Mouse (Mus musculus) erythroblast, embryonic 14.5 days (primary cell): ENCODE measurements around the gene Ints11. TPM values are rescaled to one million over a fixed set of nuclear protein-coding genes. Genes with fewer than 3 reads are reported as not detected.
A peak's percentile ranks its signal among the peaks of the same experiment; 100 is the strongest.

Experiments
- H3K27me3 ChIP-seq: 2 replicates; pipeline ENCODE4 v1.6.1; 2012; ENCODE audit warnings: inconsistent platforms; ENCODE audit not compliant: control insufficient read depth
- H3K36me3 ChIP-seq: 2 replicates; pipeline ENCODE4 v1.6.1; 2012; ENCODE audit warnings: mild to moderate bottlenecking, inconsistent platforms; ENCODE audit not compliant: control insufficient read depth
- H3K4me1 ChIP-seq: 2 replicates; pipeline ENCODE4 v1.6.1; 2012; ENCODE audit warnings: inconsistent platforms; ENCODE audit not compliant: control insufficient read depth
- H3K4me3 ChIP-seq: replicated peaks from 2 replicates; pipeline ENCODE3; 2012; ENCODE audit warnings: moderate library complexity, mild to moderate bottlenecking, inconsistent platforms
- H3K9me3 ChIP-seq: 2 replicates; pipeline ENCODE4 v1.6.1; 2012; ENCODE audit warnings: low read length, inconsistent platforms, mixed read lengths; ENCODE audit not compliant: control insufficient read depth
- GATA1 ChIP-seq: IDR thresholded peaks from 2 replicates; pipeline ENCODE4 v1.6.1; 2012; ENCODE audit warnings: low read length, inconsistent platforms, mixed read lengths
- TAL1 ChIP-seq: IDR thresholded peaks from 3 replicates; pipeline ENCODE4 v1.6.1; 2012; ENCODE audit warnings: low read length, inconsistent platforms, mixed read lengths
- polyA plus RNA-seq: library from polyadenylated mRNA; stranded (reverse); fragments of >175 nt; gene quantifications from 2 replicates; pipeline ENCODE4 v1.2.3, GENCODE M21; 2012

Ints11 gene
- polyA plus RNA-seq, 1 experiment: 0.94 TPM

DNA sequence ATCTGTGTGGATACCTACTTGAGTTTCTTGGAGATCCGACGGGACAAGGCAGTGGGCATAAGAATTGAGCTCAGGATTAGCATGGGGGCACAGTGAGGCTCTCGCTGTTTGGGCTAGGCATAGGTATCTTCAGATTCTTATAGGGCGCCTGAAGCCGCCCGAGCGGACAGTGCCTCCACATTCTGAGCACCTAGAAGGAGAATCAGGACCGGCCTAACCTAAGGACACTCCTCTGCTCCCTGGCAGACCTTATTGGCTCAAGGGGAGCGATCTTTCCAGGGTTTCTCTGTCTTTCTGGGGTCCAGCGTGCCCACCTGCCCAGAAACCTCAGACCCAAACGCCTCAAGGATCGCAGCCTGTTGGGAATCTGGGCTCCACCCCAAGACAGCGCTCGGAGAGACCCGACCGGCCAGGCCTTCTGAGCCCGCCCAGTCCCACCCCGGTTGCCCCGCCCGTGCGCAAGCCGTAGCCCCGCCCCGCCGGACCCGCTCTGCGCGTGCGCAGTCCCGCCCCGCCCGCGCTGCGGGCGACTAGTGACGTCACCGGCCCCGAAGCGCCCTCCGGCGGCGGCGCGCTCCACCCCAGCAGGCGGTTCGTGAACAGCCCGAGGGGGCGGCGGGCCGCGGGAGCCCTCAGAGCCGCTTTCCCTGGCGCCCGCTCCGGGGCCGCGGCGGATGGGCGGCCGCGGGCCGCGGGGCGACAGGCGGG lies 22.3 kb upstream of the Ints11 start, which contains the start of gene Dvl1:
TSS of gene Dvl1 (plus strand) at position 532 of the 708 bp plus-strand sequence.
- no peak for TF ChIP-seq GATA1
- TF ChIP-seq TAL1: no peak
- Histone ChIP-seq H3K36me3 (peaks cover 24% of the 10 kb centered on the region), H3K4me3 (peak within 1 kb of the TSS; percentile 97), H3K9me3 (no peaks in the 10 kb centered on the region), H3K27me3 (peaks cover 23% of the 10 kb centered on the region), H3K4me1 (peaks cover 53% of the 10 kb centered on the region)

DNA sequence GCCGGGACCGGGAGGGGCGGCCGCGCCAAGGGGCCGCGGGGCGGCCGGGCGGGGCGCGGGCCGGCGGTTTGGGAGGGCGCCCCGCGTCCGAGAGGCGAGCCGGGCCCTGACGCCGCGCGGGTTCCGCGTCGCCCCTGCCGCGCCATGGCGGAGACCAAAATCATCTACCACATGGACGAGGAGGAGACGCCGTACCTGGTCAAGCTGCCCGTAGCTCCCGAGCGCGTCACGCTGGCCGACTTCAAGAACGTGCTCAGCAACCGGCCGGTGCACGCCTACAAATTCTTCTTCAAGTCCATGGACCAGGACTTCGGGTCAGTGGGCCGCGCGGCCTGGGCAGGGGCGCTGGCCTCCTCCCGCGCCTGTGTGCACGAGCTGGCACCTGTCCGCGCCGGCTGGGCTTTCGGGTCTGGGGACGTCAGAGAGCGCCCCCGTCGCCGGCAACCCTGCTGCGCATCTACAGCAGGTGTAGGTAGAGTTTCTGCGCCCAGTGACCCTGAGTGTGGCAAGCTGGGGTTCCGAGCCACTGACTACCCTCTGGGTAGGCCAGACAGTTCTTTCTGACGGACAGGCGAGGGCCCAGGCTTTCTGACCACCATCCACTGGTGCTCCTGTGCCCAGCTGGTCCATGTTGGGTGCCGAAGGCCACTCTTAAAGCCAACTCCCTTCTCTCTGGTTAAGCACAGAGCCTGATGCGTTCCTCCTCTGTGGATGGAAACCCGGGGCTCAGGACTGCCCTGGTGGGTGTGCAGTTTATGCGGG lies 21.6 kb upstream of the Ints11 start:
- Histone ChIP-seq H3K9me3 (no peaks in the 10 kb centered on the region), H3K4me1 (peaks cover 57% of the 10 kb centered on the region)
- no peak for TF ChIP-seq TAL1
- TF ChIP-seq GATA1: no peak

DNA sequence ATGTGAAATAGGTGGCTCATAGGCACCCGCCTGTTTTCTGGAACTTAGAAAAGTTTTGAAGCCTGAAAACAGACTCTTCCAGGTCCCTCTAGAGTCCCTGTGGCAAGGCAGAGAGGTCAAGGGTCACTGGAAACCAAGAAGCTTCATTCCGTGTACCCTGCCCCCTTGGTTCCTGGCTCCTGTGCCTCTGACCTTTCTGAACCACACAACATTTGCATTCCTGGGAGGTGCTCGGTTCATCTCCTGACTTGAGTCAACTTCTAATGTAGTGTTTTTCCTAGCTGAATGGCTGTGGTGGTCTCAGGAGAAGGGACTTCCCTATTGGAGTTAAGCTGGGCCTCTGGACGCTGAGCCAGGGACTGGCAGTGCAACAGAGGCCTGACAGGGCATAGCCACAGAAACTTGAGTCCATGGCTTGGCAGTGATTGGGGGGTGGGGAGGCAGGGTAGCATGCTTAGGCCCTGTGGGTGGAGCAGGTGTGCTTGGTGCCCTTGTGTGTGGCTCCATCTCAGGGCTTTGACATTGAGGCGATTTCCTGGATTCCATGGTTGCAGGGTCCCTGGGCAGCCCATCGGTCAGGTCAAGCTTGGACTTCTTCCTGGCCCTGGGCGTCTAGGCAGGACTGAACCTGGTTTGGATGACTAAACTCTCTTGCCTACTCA lies 20.8 kb upstream of the Ints11 start:
- Histone ChIP-seq H3K4me3 (peak overlapping the region; percentile 97), H3K27me3 (peaks cover 7% of the 10 kb centered on the region), H3K4me1 (peaks cover 58% of the 10 kb centered on the region), H3K36me3 (peaks cover 36% of the 10 kb centered on the region), H3K9me3 (no peaks in the 10 kb centered on the region)
- no peak for TF ChIP-seq GATA1
- no peak for TF ChIP-seq TAL1

More for the DNA sequence above, 21.6 kb upstream of the Ints11 start:
- Histone ChIP-seq H3K36me3 (peaks cover 30% of the 10 kb centered on the region), H3K4me3 (peak overlapping the region; percentile 97), H3K27me3 (peaks cover 15% of the 10 kb centered on the region)

DNA sequence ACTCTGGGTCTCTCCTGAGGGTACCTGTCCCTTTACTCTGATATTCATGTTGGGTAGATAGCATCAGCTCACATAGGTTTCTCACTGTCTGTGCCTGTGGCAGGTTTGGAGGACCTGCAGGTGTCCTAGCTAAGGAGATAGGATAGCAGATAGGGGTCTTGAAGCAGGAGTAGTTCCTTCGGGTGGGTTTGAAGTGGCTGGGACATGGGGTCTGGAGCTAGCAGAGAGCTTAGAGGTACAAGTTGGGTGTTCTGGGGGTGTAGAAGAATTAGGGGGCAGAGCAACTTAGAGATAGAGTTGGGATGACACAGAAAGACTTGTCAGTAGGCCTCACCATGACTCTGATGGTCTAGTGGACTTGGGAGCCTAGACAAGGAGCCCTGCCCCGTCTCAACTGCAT lies 20.0 kb upstream of the Ints11 start:
- H3K27me3 ChIP-seq: peaks cover 4% of the 10 kb centered on the region
- H3K4me1 ChIP-seq: peaks cover 59% of the 10 kb centered on the region
- TF ChIP-seq GATA1 (no peak), TAL1 (no peak)
- H3K9me3 ChIP-seq: no peaks in the 10 kb centered on the region
- H3K36me3 ChIP-seq: peaks cover 44% of the 10 kb centered on the region
- H3K4me3 ChIP-seq: peak overlapping the region; percentile 97

- Histone ChIP-seq H3K9me3 (no peaks in the 10 kb centered on the region), H3K36me3 (peaks cover 50% of the 10 kb centered on the region), H3K4me1 (peaks cover 64% of the 10 kb centered on the region), H3K27me3 (peaks cover 4% of the 10 kb centered on the region), H3K4me3 (peak overlapping the region; percentile 97)
- no peak for TF ChIP-seq GATA1
- no peak for TF ChIP-seq TAL1
Observed at GRCm38 (mm10) chr4:155849792-155850451, 19.4 kb upstream of the Ints11 start.

- H3K27me3 ChIP-seq: no peaks in the 10 kb centered on the region
- no peak for TF ChIP-seq TAL1
- TF ChIP-seq GATA1: no peak
- H3K4me1 ChIP-seq: peaks cover 77% of the 10 kb centered on the region
- no peak overlapping the region for H3K4me3 ChIP-seq
- H3K9me3 ChIP-seq: no peaks in the 10 kb centered on the region
- H3K36me3 ChIP-seq: peaks cover 64% of the 10 kb centered on the region
Observed at GRCm38 (mm10) chr4:155851368-155851767, 18.0 kb upstream of the Ints11 start.

- Histone ChIP-seq H3K4me1 (peaks cover 77% of the 10 kb centered on the region), H3K27me3 (no peaks in the 10 kb centered on the region), H3K4me3 (no peak overlapping the region), H3K9me3 (no peaks in the 10 kb centered on the region), H3K36me3 (peaks cover 70% of the 10 kb centered on the region)
- TF ChIP-seq GATA1 (no peak), TAL1 (no peak)
Observed at GRCm38 (mm10) chr4:155851951-155852411, 17.4 kb upstream of the Ints11 start.

- H3K36me3 ChIP-seq: peaks cover 85% of the 10 kb centered on the region
- H3K9me3 ChIP-seq: no peaks in the 10 kb centered on the region
- peaks cover 71% of the 10 kb centered on the region for H3K4me1 ChIP-seq
- H3K4me3 ChIP-seq: no peak overlapping the region
- no peak for TF ChIP-seq GATA1
- no peak for TF ChIP-seq TAL1
- no peaks in the 10 kb centered on the region for H3K27me3 ChIP-seq
Observed at GRCm38 (mm10) chr4:155853421-155853820, 15.9 kb upstream of the Ints11 start.
